ENCODE assay signal across 12 mouse cellular contexts in the genomic region with DNA sequence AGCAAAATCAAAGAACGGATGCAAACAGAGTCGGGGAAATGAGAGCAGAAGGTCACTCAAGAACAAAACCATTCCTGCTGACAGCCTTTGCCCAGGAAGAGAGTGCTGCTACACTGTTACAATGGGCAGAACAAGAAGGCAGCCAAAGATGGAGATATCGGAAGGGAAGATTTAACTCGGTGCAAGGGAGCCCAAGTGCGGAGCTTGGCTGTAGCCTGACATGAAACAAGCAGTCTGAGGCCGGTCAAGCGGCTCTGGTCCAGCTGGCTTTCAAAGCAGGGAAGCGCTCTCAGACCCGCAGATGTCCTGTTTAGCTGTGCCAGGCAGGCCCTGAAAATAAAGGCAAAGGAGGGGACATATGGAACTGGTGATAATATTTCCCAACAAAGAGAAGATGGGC. TPM values are rescaled to one million over a fixed set of nuclear protein-coding genes. Genes with fewer than 3 reads are reported as not detected.
DNase-seq lines count a peak whose midpoint lies in the region; ATAC-seq lines count a peak whose summit lies in the region.
"Had no signal": no experiment of that assay in that cellular context is flagged by ENCODE, and none has a peak within 500 bp of the region (broad histone marks: within the 10 kb centered on the region; RNA-seq: fewer than 3 reads in every experiment).

No protein-coding gene starts in this region.

- 0 out of 2 replicates have a peak, but pooled peaks cover 4% of the 10 kb centered on the region for H3K9me3 ChIP-seq in forebrain, embryonic 13.5 days (replicated peaks)
- no peaks in the 10 kb centered on the region for H3K9me3 ChIP-seq in forebrain, embryonic 10.5 days
- H3K9me3 ChIP-seq in hindbrain, embryonic 12.5 days (replicated peaks) = no peaks in the 10 kb centered on the region
- no peaks in the 10 kb centered on the region for H3K9me3 ChIP-seq in neural tube, embryonic 15.5 days (replicated peaks)
- H3K9me3 ChIP-seq: heart, embryonic 15.5 days had no signal

- intact Hi-C loops in left cerebral cortex, postnatal 4 days (cut with DNase I) = no loop called here
- intact Hi-C loops in left cerebral cortex, postnatal 25 days (cut with DNase I) = no loop called here

- WGBS in forebrain, embryonic 13.5 days = 49% methylated on average over 9 of the region's 9 CpGs
- 58% methylated on average over 9 of the region's 9 CpGs for WGBS in forebrain, embryonic 10.5 days
- 33% methylated on average over 9 of the region's 9 CpGs for WGBS in hindbrain, embryonic 12.5 days
- WGBS in neural tube, embryonic 15.5 days = 51% methylated on average over 9 of the region's 9 CpGs

- H3K27ac ChIP-seq in forebrain, embryonic 13.5 days = no peak overlapping the region; the same call in 1 of the 2 replicates
- H3K27ac ChIP-seq in forebrain, embryonic 10.5 days = no peak overlapping the region
- H3K27ac ChIP-seq in hindbrain, embryonic 12.5 days = peak overlapping the region; percentile 35; the same call in 1 of the 2 replicates
- H3K27ac ChIP-seq in neural tube, embryonic 15.5 days (replicated peaks) = peak overlapping the region; percentile 67
- H3K27ac ChIP-seq: heart, embryonic 15.5 days; neural tube, embryonic 12.5 days had no signal

- DNase-seq in forebrain, embryonic 10.5 days (ENCODE audit: extremely low spot score, low spot score) = no peak
- DNase-seq in left cerebral cortex, postnatal 4 days = peak; percentile 78
- no peak for DNase-seq in left cerebral cortex, postnatal 25 days (ENCODE audit: low spot score in 2 of 2)
- DNase-seq in urinary bladder, postnatal 10 days (ENCODE audit: low spot score) = no peak
- DNase-seq in layer of hippocampus, postnatal 10 days (ENCODE audit: low spot score in 2 of 2) = no peak
- DNase-seq: adrenal gland, postnatal 36 days had no signal

- peaks cover 4% of the 10 kb centered on the region; the same call in 1 of the 2 replicates for H3K4me1 ChIP-seq in forebrain, embryonic 13.5 days
- H3K4me1 ChIP-seq in forebrain, embryonic 10.5 days = peaks cover 13% of the 10 kb centered on the region
- peaks cover 11% of the 10 kb centered on the region for H3K4me1 ChIP-seq in hindbrain, embryonic 12.5 days
- H3K4me1 ChIP-seq in neural tube, embryonic 15.5 days = peaks cover 10% of the 10 kb centered on the region

- peak; percentile 51; the same call in 1 of the 2 replicates for ATAC-seq in forebrain, embryonic 13.5 days
- peak; percentile 43; the same call in 1 of the 2 replicates for ATAC-seq in hindbrain, embryonic 12.5 days (ENCODE audit: low FRiP score)
- ATAC-seq in neural tube, embryonic 15.5 days (ENCODE audit: low FRiP score) = peak; percentile 43

- H3K27me3 ChIP-seq in forebrain, embryonic 13.5 days = no peaks in the 10 kb centered on the region
- H3K27me3 ChIP-seq in forebrain, embryonic 10.5 days (ENCODE audit: poor library complexity, severe bottlenecking) = no peaks in the 10 kb centered on the region
- H3K27me3 ChIP-seq in hindbrain, embryonic 12.5 days = no peaks in the 10 kb centered on the region
- H3K27me3 ChIP-seq in neural tube, embryonic 15.5 days (replicated peaks) = no peaks in the 10 kb centered on the region
- H3K27me3 ChIP-seq: heart, embryonic 15.5 days; neural tube, embryonic 12.5 days had no signal

- no peaks in the 10 kb centered on the region for H3K36me3 ChIP-seq in forebrain, embryonic 13.5 days (ENCODE audit: poor library complexity, severe bottlenecking)
- H3K36me3 ChIP-seq in forebrain, embryonic 10.5 days (replicated peaks) = no peaks in the 10 kb centered on the region
- H3K36me3 ChIP-seq in hindbrain, embryonic 12.5 days = no peaks in the 10 kb centered on the region
- H3K36me3 ChIP-seq in neural tube, embryonic 15.5 days = no peaks in the 10 kb centered on the region
- H3K36me3 ChIP-seq: heart, embryonic 15.5 days; neural tube, embryonic 12.5 days had no signal

- H3K4me3 ChIP-seq in forebrain, embryonic 13.5 days = no peak overlapping the region
- H3K4me3 ChIP-seq in forebrain, embryonic 10.5 days = no peak overlapping the region
- no peak overlapping the region for H3K4me3 ChIP-seq in hindbrain, embryonic 12.5 days
- no peak overlapping the region for H3K4me3 ChIP-seq in neural tube, embryonic 15.5 days (replicated peaks)
- H3K4me3 ChIP-seq: heart, embryonic 15.5 days; neural tube, embryonic 12.5 days had no signal

- no peak overlapping the region for H3K9ac ChIP-seq in forebrain, embryonic 13.5 days
- no peak overlapping the region for H3K9ac ChIP-seq in hindbrain, embryonic 12.5 days
- H3K9ac ChIP-seq in neural tube, embryonic 15.5 days (replicated peaks) = no peak overlapping the region
- H3K9ac ChIP-seq: heart, embryonic 15.5 days; neural tube, embryonic 12.5 days had no signal

- H3K4me2 ChIP-seq in forebrain, embryonic 13.5 days = no peak overlapping the region
- no peak overlapping the region for H3K4me2 ChIP-seq in hindbrain, embryonic 12.5 days (replicated peaks)
- H3K4me2 ChIP-seq in neural tube, embryonic 15.5 days = peak overlapping the region; percentile 9; the same call in 1 of the 2 replicates
- H3K4me2 ChIP-seq: heart, embryonic 15.5 days; neural tube, embryonic 12.5 days had no signal

RNA-seq across cellular contexts. Expression of a gene that starts 26.0 kb away (rescaled TPM):
- polyA plus RNA-seq in forebrain, embryonic 13.5 days (2015; fragmentation: Nextera tagmentation; extraction: Ambion mirVana) = 0.45 TPM in 1 of 2 replicates, not detected in the other
- polyA plus RNA-seq in forebrain, embryonic 10.5 days (2016; fragmentation: Nextera tagmentation; extraction: Ambion mirVana) = 1.2 and 1.9 TPM in 2 replicates
- total RNA-seq in left cerebral cortex, postnatal 4 days (2021) = under 1 TPM in 1 of 2 experiments, not detected in 1; 0.74 TPM
- total RNA-seq in left cerebral cortex, postnatal 25 days (2021) = 1 to 10 TPM in 1 of 2 experiments, not detected in 1; 1.7 TPM
- 1.6 and 3.4 TPM in 2 replicates for polyA plus RNA-seq in hindbrain, embryonic 12.5 days (2016; fragmentation: Nextera tagmentation; extraction: Ambion mirVana)
- 0.59 and 1.4 TPM in 2 replicates for polyA plus RNA-seq in neural tube, embryonic 15.5 days (2015; fragmentation: Nextera tagmentation; extraction: Ambion mirVana)
- total RNA-seq in layer of hippocampus, postnatal 10 days (2021) = under 1 TPM in 1 of 2 experiments, not detected in 1; 0.87 TPM
- total RNA-seq: adrenal gland, postnatal 36 days had no signal
- polyA plus RNA-seq: liver, embryonic 16.5 days; neural tube, embryonic 12.5 days had no signal

Comparison
In these comparisons a context has a peak if more than half of its experiments do, and no peak if none do; other contexts are left out.
1. H3K27ac ChIP-seq: peak in hindbrain, embryonic 12.5 days (single experiment) and neural tube, embryonic 15.5 days (single experiment); none in forebrain, embryonic 13.5 days (single experiment) and forebrain, embryonic 10.5 days (single experiment).
2. Peak in every context shown above with its lines, with median percentiles within 50 percentile points of each other: ATAC-seq.